Mouse (Mus musculus): Measurements from ENCODE around the gene Klhl3.

- TF ChIP-seq CTCF (IDR thresholded peaks at IDR 0.05; ENCODE audit: extremely low read depth, insufficient read depth, low read length) (no peak), POLR2A (IDR thresholded peaks at IDR 0.05; ENCODE audit: extremely low read depth, insufficient read depth, low read length) (no peak)
These were observed 128.8 kb downstream of the Klhl3 start for GRCm38 (mm10) chr13:57984637-57985036.
